Mouse (Mus musculus) megakaryocyte, embryonic 14.5 days (primary cell): ENCODE data around the gene Prf1.

ENCODE experiments used
- FLI1 ChIP-seq: IDR thresholded peaks from 2 replicates; pipeline ENCODE4 v1.6.1; 2012; ENCODE audit warnings: low read length, inconsistent platforms, mixed read lengths
- GATA1 ChIP-seq: IDR thresholded peaks from 3 replicates; pipeline ENCODE4 v1.6.1; 2012; ENCODE audit warnings: mixed read lengths, low read length, inconsistent platforms, borderline replicate concordance

DNA sequence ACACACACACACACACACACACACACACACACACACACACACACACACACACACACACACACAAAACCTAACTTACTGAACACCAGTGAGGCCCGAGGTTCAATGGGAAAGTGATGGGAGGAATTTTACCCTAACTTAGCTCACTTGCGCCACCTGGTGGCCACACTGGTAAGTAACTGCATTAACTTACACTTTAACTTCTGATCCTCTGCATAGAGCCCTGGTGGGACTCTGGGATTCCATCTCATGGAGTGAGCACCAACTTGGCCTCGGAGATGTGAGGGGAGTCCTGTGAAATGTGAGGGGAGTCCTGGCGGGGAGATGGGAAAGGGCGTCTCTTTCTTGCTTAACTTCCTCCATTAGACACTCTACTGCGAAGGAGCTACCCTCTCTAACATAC lies 38.5 kb downstream of the Prf1 start:
- TF ChIP-seq FLI1 = no peak
- no peak for TF ChIP-seq GATA1
